Mouse (Mus musculus): ENCODE measurements at regions not wholly inside any gene's neighbourhood (a gene's known extent, or its start where the extent isn't known, plus 50 kb on each side); places are given as distances from the start of the nearest gene placed in this dataset.
A peak's percentile ranks its signal among the peaks of the same experiment; 100 is the strongest.

- H3K4me3 ChIP-seq (replicated peaks; ENCODE audit: low read depth, low read length) = no peak overlapping the region
- H3K4me2 ChIP-seq (ENCODE audit: low read length) = no peak overlapping the region
- H3K27me3 ChIP-seq (ENCODE audit: insufficient read depth, low read length) = no peaks in the 10 kb centered on the region
- H3K9me3 ChIP-seq (replicated peaks; ENCODE audit: low read length) = no peaks in the 10 kb centered on the region
- ATAC-seq (replicated peaks; ENCODE audit: low FRiP score, low read depth) = no peak
- H3K27ac ChIP-seq = no peak overlapping the region
- no peak for DNase-seq (ENCODE audit: low spot score)
- no peaks in the 10 kb centered on the region for H3K36me3 ChIP-seq (ENCODE audit: insufficient read depth, low read length)
- WGBS = 84% methylated on average over 2 of the region's 2 CpGs
- TF ChIP-seq CTCF (IDR thresholded peaks at IDR 0.05; ENCODE audit: low read depth) = no peak
- H3K4me1 ChIP-seq (replicated peaks; ENCODE audit: insufficient read depth, low read length) = 0 out of 2 replicates have a peak, but pooled peaks cover 6% of the 10 kb centered on the region
- H3K9ac ChIP-seq (ENCODE audit: low read depth, low read length) = no peak overlapping the region
These were observed 136.0 kb upstream of the Mafb start for GRCm38 (mm10) chr2:160502901-160503300.

GRCm38 (mm10) chr2:160503597-160504393, 136.9 kb upstream of the Mafb start:
- no peak for ATAC-seq (replicated peaks; ENCODE audit: low FRiP score, low read depth)

GRCm38 (mm10) chr2:160504394-160504657, 137.5 kb upstream of the Mafb start:
- H3K4me3 ChIP-seq (replicated peaks; ENCODE audit: low read depth, low read length) = no peak overlapping the region
- DNase-seq (ENCODE audit: low spot score) (no peak), ATAC-seq (replicated peaks; ENCODE audit: low FRiP score, low read depth) (no peak)
- H3K27ac ChIP-seq = no peak overlapping the region
- no peak overlapping the region for H3K9ac ChIP-seq (ENCODE audit: low read depth, low read length)
- H3K27me3 ChIP-seq (ENCODE audit: insufficient read depth, low read length) = no peaks in the 10 kb centered on the region
- 0 out of 2 replicates have a peak, but pooled peaks cover 6% of the 10 kb centered on the region for H3K4me1 ChIP-seq (replicated peaks; ENCODE audit: insufficient read depth, low read length)
- no peaks in the 10 kb centered on the region for H3K9me3 ChIP-seq (replicated peaks; ENCODE audit: low read length)
- no peak for TF ChIP-seq CTCF (IDR thresholded peaks at IDR 0.05; ENCODE audit: low read depth)
- H3K4me2 ChIP-seq (ENCODE audit: low read length) = no peak overlapping the region
- H3K36me3 ChIP-seq (ENCODE audit: insufficient read depth, low read length) = no peaks in the 10 kb centered on the region
- WGBS = 80% methylated on average over 4 of the region's 4 CpGs

More at GRCm38 (mm10) chr2:160503597-160504393, 136.9 kb upstream of the Mafb start:
- H3K9me3 ChIP-seq (replicated peaks; ENCODE audit: low read length) = no peaks in the 10 kb centered on the region
- no peak overlapping the region for H3K4me3 ChIP-seq (replicated peaks; ENCODE audit: low read depth, low read length)
- TF ChIP-seq CTCF (IDR thresholded peaks at IDR 0.05; ENCODE audit: low read depth) = no peak
- no peak overlapping the region for H3K4me2 ChIP-seq (ENCODE audit: low read length)
- H3K9ac ChIP-seq (ENCODE audit: low read depth, low read length) = no peak overlapping the region
- H3K27ac ChIP-seq = no peak overlapping the region
- H3K27me3 ChIP-seq (ENCODE audit: insufficient read depth, low read length) = no peaks in the 10 kb centered on the region
- 59% methylated on average over 16 of the region's 16 CpGs for WGBS
- H3K36me3 ChIP-seq (ENCODE audit: insufficient read depth, low read length) = no peaks in the 10 kb centered on the region
- 0 out of 2 replicates have a peak, but pooled peaks cover 6% of the 10 kb centered on the region for H3K4me1 ChIP-seq (replicated peaks; ENCODE audit: insufficient read depth, low read length)
- no peak for DNase-seq (ENCODE audit: low spot score)

GRCm38 (mm10) chr2:160507371-160507770, 138.3 kb upstream of the Top1 start:
- H3K36me3 ChIP-seq (ENCODE audit: insufficient read depth, low read length) = no peaks in the 10 kb centered on the region
- 39% methylated on average over 9 of the region's 9 CpGs for WGBS
- no peak overlapping the region for H3K9ac ChIP-seq (ENCODE audit: low read depth, low read length)
- DNase-seq (ENCODE audit: low spot score) (no peak), ATAC-seq (replicated peaks; ENCODE audit: low FRiP score, low read depth) (peak; percentile 51; the same call in 1 of the 2 replicates)
- no peak overlapping the region for H3K27ac ChIP-seq
- H3K9me3 ChIP-seq (replicated peaks; ENCODE audit: low read length) = no peaks in the 10 kb centered on the region
- H3K4me2 ChIP-seq (ENCODE audit: low read length) = no peak overlapping the region
- 0 out of 2 replicates have a peak, but pooled peaks cover 6% of the 10 kb centered on the region for H3K4me1 ChIP-seq (replicated peaks; ENCODE audit: insufficient read depth, low read length)
- H3K27me3 ChIP-seq (ENCODE audit: insufficient read depth, low read length) = no peaks in the 10 kb centered on the region
- no peak for TF ChIP-seq CTCF (IDR thresholded peaks at IDR 0.05; ENCODE audit: low read depth)
- no peak overlapping the region for H3K4me3 ChIP-seq (replicated peaks; ENCODE audit: low read depth, low read length)

- peak overlapping the region; percentile 63 for H3K27ac ChIP-seq
- peak; percentile 88 for DNase-seq (ENCODE audit: low spot score)
These were observed 137.7 kb upstream of the Top1 start for GRCm38 (mm10) chr2:160507816-160508564.

GRCm38 (mm10) chr2:160510159-160510558, 135.5 kb upstream of the Top1 start:
- no peaks in the 10 kb centered on the region for H3K9me3 ChIP-seq (replicated peaks; ENCODE audit: low read length)
- no peak for TF ChIP-seq CTCF (IDR thresholded peaks at IDR 0.05; ENCODE audit: low read depth)
- no peaks in the 10 kb centered on the region for H3K36me3 ChIP-seq (ENCODE audit: insufficient read depth, low read length)

More at GRCm38 (mm10) chr2:160507816-160508564, 137.7 kb upstream of the Top1 start:
- H3K36me3 ChIP-seq (ENCODE audit: insufficient read depth, low read length) = no peaks in the 10 kb centered on the region
- H3K4me3 ChIP-seq (replicated peaks; ENCODE audit: low read depth, low read length) = no peak overlapping the region
- peak overlapping the region; percentile 8; the same call in 1 of the 2 replicates for H3K4me2 ChIP-seq (ENCODE audit: low read length)
- no peaks in the 10 kb centered on the region for H3K9me3 ChIP-seq (replicated peaks; ENCODE audit: low read length)
- H3K27me3 ChIP-seq (ENCODE audit: insufficient read depth, low read length) = no peaks in the 10 kb centered on the region
- H3K9ac ChIP-seq (ENCODE audit: low read depth, low read length) = no peak overlapping the region
- 29% methylated on average over 22 of the region's 22 CpGs for WGBS
- ATAC-seq (replicated peaks; ENCODE audit: low FRiP score, low read depth) = peak; percentile 88
- TF ChIP-seq CTCF (IDR thresholded peaks at IDR 0.05; ENCODE audit: low read depth) = no peak
- H3K4me1 ChIP-seq (replicated peaks; ENCODE audit: insufficient read depth, low read length) = 0 out of 2 replicates have a peak, but pooled peaks cover 6% of the 10 kb centered on the region

More at GRCm38 (mm10) chr2:160510159-160510558, 135.5 kb upstream of the Top1 start:
- H3K27ac ChIP-seq = no peak overlapping the region
- DNase-seq (ENCODE audit: low spot score) = no peak
- no peaks in the 10 kb centered on the region for H3K27me3 ChIP-seq (ENCODE audit: insufficient read depth, low read length)
- H3K9ac ChIP-seq (ENCODE audit: low read depth, low read length) = no peak overlapping the region
- 0 out of 2 replicates have a peak, but pooled peaks cover 6% of the 10 kb centered on the region for H3K4me1 ChIP-seq (replicated peaks; ENCODE audit: insufficient read depth, low read length)
- ATAC-seq (replicated peaks; ENCODE audit: low FRiP score, low read depth) = no peak
- H3K4me2 ChIP-seq (ENCODE audit: low read length) = no peak overlapping the region
- no peak overlapping the region for H3K4me3 ChIP-seq (replicated peaks; ENCODE audit: low read depth, low read length)
- WGBS = 91% methylated on average over 5 of the region's 5 CpGs

All from kidney, postnatal 0 days (tissue).